Mouse (Mus musculus) myocyte (in vitro differentiated cells): Measurements from ENCODE around the gene Trmt2a. TPM values are rescaled to one million over a fixed set of nuclear protein-coding genes. Genes with fewer than 3 reads are reported as not detected.
A peak's percentile ranks its signal among the peaks of the same experiment; 100 is the strongest.

Source experiments
- H3K27me3 ChIP-seq: one replicate; pipeline ENCODE4 v1.6.1; 2011; ENCODE audit not compliant: control insufficient read depth, insufficient read depth, insufficient read length
- H3K36me3 ChIP-seq: one replicate; pipeline ENCODE4 v1.6.1; 2011; ENCODE audit not compliant: control insufficient read depth, insufficient read depth
- H3K4me2 ChIP-seq: one replicate; pipeline ENCODE4 v1.6.1; 2011; ENCODE audit warnings: low read depth, control low read depth
- H3K4me3 ChIP-seq: one replicate; pipeline ENCODE4 v1.5.1; 2011; ENCODE audit warnings: mild to moderate bottlenecking, control low read depth, moderate library complexity
- H3K79me2 ChIP-seq: one replicate; pipeline ENCODE4 v1.6.1; 2011; ENCODE audit not compliant: control insufficient read depth, insufficient read depth
- H3ac ChIP-seq: one replicate; pipeline ENCODE4 v1.6.1; 2011; ENCODE audit not compliant: control insufficient read depth, insufficient read length
- CEBPB ChIP-seq: IDR thresholded peaks from 2 replicates; pipeline ENCODE4 v1.6.1; 2011; ENCODE audit warnings: mild to moderate bottlenecking, moderate library complexity; ENCODE audit not compliant: poor library complexity, insufficient read depth, severe bottlenecking
- E2F4 ChIP-seq: IDR thresholded peaks from one replicate; pipeline ENCODE4 v1.6.1; 2011; ENCODE audit warnings: mild to moderate bottlenecking, control low read depth, moderate library complexity; ENCODE audit not compliant: insufficient read depth
- MAX ChIP-seq: IDR thresholded peaks from one replicate; pipeline ENCODE4 v1.6.1; 2011; ENCODE audit warnings: low read depth, mild to moderate bottlenecking, control low read depth
- MYOD1 ChIP-seq, 3 experiments: IDR thresholded peaks; one replicate each; pipeline ENCODE4 v1.6.1; 2011; ENCODE audit warnings: control low read depth in 2 of 3, low read depth in 2 of 3, mild to moderate bottlenecking in 2 of 3, moderate library complexity in 1 of 3; ENCODE audit not compliant: insufficient read length in 2 of 3, control insufficient read depth in 1 of 3
- MYOG ChIP-seq, 3 experiments: IDR thresholded peaks; one replicate each; pipeline ENCODE4 v1.6.1; 2011; ENCODE audit warnings: control low read depth in 2 of 3, low read depth in 2 of 3, mild to moderate bottlenecking in 2 of 3; ENCODE audit not compliant: insufficient read length in 2 of 3, control insufficient read depth in 1 of 3, insufficient read depth in 1 of 3
- POLR2A ChIP-seq: IDR thresholded peaks from one replicate; pipeline ENCODE4 v1.6.1; 2011; ENCODE audit warnings: low read depth, mild to moderate bottlenecking, control low read depth, moderate library complexity; ENCODE audit not compliant: insufficient read length
- POLR2AphosphoS2 ChIP-seq: IDR thresholded peaks from one replicate; pipeline ENCODE4 v1.6.1; 2011; ENCODE audit warnings: low read depth, control low read depth; ENCODE audit not compliant: insufficient read length
- REST ChIP-seq: IDR thresholded peaks from one replicate; pipeline ENCODE4 v1.6.1; 2011; ENCODE audit warnings: mild to moderate bottlenecking, control low read depth, moderate library complexity; ENCODE audit not compliant: insufficient read depth, insufficient read length
- SRF ChIP-seq: IDR thresholded peaks from one replicate; pipeline ENCODE4 v1.6.1; 2011; ENCODE audit warnings: low read depth; ENCODE audit not compliant: control insufficient read depth, insufficient read length
- TCF12 ChIP-seq: IDR thresholded peaks from one replicate; pipeline ENCODE4 v1.6.1; 2011; ENCODE audit warnings: mild to moderate bottlenecking, control low read depth; ENCODE audit not compliant: poor library complexity, insufficient read depth, severe bottlenecking
- TCF3 ChIP-seq: IDR thresholded peaks from one replicate; pipeline ENCODE4 v1.6.1; 2011; ENCODE audit warnings: low read depth, control low read depth; ENCODE audit not compliant: insufficient read length
- USF1 ChIP-seq: IDR thresholded peaks from one replicate; pipeline ENCODE4 v1.6.1; 2011; ENCODE audit warnings: low read depth, mild to moderate bottlenecking, control low read depth, moderate library complexity
- polyA plus RNA-seq: library from polyadenylated mRNA; unstranded; fragments of >200 nt; fragmentation: generic; extraction: Trizol; gene quantifications from one replicate; pipeline ENCODE4 v1.2.1, GENCODE M21; 2012; ENCODE audit warnings: missing spikeins

Trmt2a gene
- polyA plus RNA-seq, 1 experiment = 47.8 TPM

- no peak overlapping the region for H3K4me3 ChIP-seq
- H3K79me2 ChIP-seq = peaks cover 22% of the 10 kb centered on the region
- no peak for TF ChIP-seq MAX
- peak; percentile 56 for TF ChIP-seq POLR2AphosphoS2
- H3K4me2 ChIP-seq = peak overlapping the region; percentile 75
- H3K36me3 ChIP-seq = peaks cover 23% of the 10 kb centered on the region
- no peak overlapping the region for H3ac ChIP-seq
- H3K27me3 ChIP-seq = no peaks in the 10 kb centered on the region
Observed at GRCm38 (mm10) chr16:18236676-18237501, 11.6 kb upstream of the Trmt2a start.

GRCm38 (mm10) chr16:18241581-18241980, 6.9 kb upstream of the Trmt2a start:
- TF ChIP-seq MYOD1 (IDR thresholded peaks at IDR 0.05; ENCODE audit: control insufficient read depth in 1 of 3, insufficient read length in 2 of 3, low read depth in 2 of 3) (no peak), TCF3 (no peak), POLR2A (no peak), MYOG (IDR thresholded peaks at IDR 0.05; ENCODE audit: control insufficient read depth in 1 of 3, insufficient read depth in 1 of 3, insufficient read length in 2 of 3, low read depth in 2 of 3) (no peak), POLR2AphosphoS2 (no peak), MAX (no peak), CEBPB (no peak), E2F4 (no peak), REST (no peak), SRF (no peak)
- no peaks in the 10 kb centered on the region for H3K27me3 ChIP-seq
- no peak overlapping the region for H3ac ChIP-seq
- no peak overlapping the region for H3K4me3 ChIP-seq
- peaks cover 64% of the 10 kb centered on the region for H3K36me3 ChIP-seq
- no peak overlapping the region for H3K4me2 ChIP-seq
- H3K79me2 ChIP-seq = peaks cover 27% of the 10 kb centered on the region

- peak overlapping the region; percentile 79 for H3K4me2 ChIP-seq
- peaks cover 46% of the 10 kb centered on the region for H3K36me3 ChIP-seq
- peak overlapping the region; percentile 83 for H3ac ChIP-seq
- H3K4me3 ChIP-seq = peak overlapping the region; percentile 95
- no peak for TF ChIP-seq TCF3
- no peak for TF ChIP-seq POLR2A
- TF ChIP-seq POLR2AphosphoS2 = no peak
- no peak for TF ChIP-seq USF1
- TF ChIP-seq E2F4 = no peak
- TF ChIP-seq SRF = no peak
- TF ChIP-seq TCF12 = no peak
- TF ChIP-seq MAX = no peak
- no peak for TF ChIP-seq REST
- TF ChIP-seq CEBPB = no peak
- no peak for TF ChIP-seq MYOD1 (IDR thresholded peaks at IDR 0.05; ENCODE audit: control insufficient read depth in 1 of 3, insufficient read length in 2 of 3, low read depth in 2 of 3)
- TF ChIP-seq MYOG (IDR thresholded peaks at IDR 0.05; ENCODE audit: control insufficient read depth in 1 of 3, insufficient read depth in 1 of 3, insufficient read length in 2 of 3, low read depth in 2 of 3) = no peak
- H3K79me2 ChIP-seq = peaks cover 61% of the 10 kb centered on the region
- no peaks in the 10 kb centered on the region for H3K27me3 ChIP-seq
Observed at GRCm38 (mm10) chr16:18247521-18248399, 719 bp upstream of the Trmt2a start.

- peak overlapping the region; percentile 95 for H3K4me3 ChIP-seq
- H3ac ChIP-seq = peak overlapping the region; percentile 83
- H3K4me2 ChIP-seq = peak overlapping the region; percentile 65
- peaks cover 46% of the 10 kb centered on the region for H3K36me3 ChIP-seq
- TF ChIP-seq POLR2AphosphoS2 (peak; percentile 26), TCF12 (no peak), MYOG (IDR thresholded peaks at IDR 0.05; ENCODE audit: control insufficient read depth in 1 of 3, insufficient read depth in 1 of 3, insufficient read length in 2 of 3, low read depth in 2 of 3) (peak in 1 of 3 experiments; percentile 27), POLR2A (peak; percentile 43)
- H3K79me2 ChIP-seq = peaks cover 55% of the 10 kb centered on the region
- no peaks in the 10 kb centered on the region for H3K27me3 ChIP-seq
Observed at GRCm38 (mm10) chr16:18249364-18249967, 987 bp downstream of the Trmt2a start.
